Mouse (Mus musculus): ENCODE data around the gene Mgam.

- no peak for TF ChIP-seq CTCF (IDR thresholded peaks at IDR 0.05; ENCODE audit: insufficient read depth, low read depth, low read length)
- TF ChIP-seq POLR2A (IDR thresholded peaks at IDR 0.05; ENCODE audit: insufficient read depth, low read depth, low read length) = no peak
Observed at GRCm38 (mm10) chr6:40640710-40641538, 12.3 kb downstream of the Mgam start.
